Mouse (Mus musculus) inflammation-experienced regulatory T-cells, adult 6 months (primary cell): ENCODE results near the gene Me1. TPM values are rescaled to one million over a fixed set of nuclear protein-coding genes. Genes with fewer than 3 reads are reported as not detected.

Source experiments
- ATAC-seq: one replicate; pipeline ENCODE4 v1.8.0; 2017
- polyA plus RNA-seq, 3 experiments: library from polyadenylated mRNA; unstranded; fragments of 100-300 nt; shearing (Covaris generic); gene quantifications; one replicate each; pipeline ENCODE4 v1.2.1; 2017

Me1 gene
- polyA plus RNA-seq, 3 experiments from 2014 or later, result 0.09 TPM; not detected in 2

DNA sequence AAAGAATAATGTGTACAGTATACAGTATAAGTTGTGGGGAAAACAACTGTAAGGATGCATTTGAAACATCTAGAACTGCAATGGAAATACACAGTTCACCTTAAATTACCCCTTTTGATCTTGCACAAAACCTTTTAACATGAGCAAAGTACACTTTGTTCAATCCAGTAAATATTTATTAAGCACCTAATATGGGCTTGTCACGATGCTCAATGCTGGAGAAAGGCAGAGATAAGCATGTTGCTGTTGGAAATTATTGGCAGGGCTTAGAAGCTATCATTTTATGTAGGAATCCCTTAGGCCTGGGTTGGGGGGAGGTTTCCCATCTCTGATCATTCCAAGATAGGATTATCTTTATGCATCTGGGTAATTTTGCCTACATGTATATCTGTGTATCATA, 11.7 kb upstream of the Me1 start:
- no peak for ATAC-seq

DNA sequence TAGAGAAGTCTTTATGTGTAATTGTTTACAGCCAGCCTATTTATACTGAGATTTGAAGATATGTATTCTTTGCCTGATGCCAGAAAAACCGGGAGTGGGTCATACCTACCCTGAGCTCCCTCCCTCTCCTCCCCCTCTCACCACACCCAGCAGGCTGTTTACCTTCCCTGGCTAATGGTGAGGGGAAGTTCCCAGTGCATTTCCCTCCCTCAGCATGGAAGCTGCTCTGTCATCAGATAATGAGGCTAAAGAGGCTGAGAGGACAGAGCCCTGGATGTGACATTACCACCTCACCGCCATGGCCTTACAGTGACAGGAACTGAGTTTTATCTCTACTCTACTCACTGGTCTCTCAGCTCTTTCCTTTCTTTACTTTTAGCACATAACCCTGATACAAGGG, 6.1 kb upstream of the Me1 start:
- no peak for ATAC-seq

DNA sequence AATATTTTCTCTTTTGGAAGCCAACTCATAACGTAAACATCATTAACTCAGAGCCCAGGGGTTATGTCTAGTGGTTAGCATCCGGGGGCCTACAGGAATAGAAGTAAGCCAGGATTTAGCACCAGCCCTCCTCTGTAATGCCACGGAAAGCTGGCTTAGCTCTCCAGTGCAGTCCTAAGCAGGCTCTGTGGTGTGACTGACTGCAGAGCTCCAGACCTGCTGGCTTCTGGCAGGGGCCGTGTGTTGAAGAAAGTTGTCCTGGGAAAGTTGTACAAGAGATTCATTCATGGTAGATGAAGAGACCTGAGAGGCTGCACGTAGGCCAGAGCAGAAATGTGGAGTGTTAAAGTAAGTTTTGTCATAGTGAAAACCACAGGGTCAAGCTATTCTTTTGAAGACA, 5.5 kb upstream of the Me1 start:
- no peak for ATAC-seq

DNA sequence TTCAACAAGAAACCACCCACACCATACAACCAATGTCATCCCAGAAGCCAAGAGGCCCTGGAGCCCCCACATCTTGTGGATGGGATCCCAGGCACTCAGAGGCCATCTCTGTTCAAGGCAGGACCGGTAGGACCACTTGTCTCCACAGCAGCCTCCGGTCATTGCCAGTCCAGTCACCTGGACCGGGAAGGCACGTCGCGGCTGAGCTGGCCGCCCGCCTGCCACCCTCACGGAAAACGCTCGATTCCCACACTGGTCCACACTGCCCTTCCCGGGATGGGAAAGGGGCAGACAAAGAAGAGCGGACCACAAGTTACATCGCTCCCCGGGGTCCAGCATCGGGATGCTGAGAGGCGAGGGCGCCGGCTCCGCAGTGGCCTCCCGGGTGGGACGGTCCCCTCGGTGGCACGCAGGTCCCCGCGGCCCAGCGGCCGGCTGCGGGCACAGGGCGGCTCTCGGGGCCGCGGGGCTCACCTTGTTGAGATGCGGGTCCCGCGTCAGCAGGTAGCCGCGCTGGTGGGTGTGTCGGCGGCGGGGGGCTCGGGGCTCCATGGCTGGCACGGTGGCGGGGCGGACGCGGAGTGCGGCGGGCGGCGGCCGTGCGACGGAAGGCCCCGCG, 445 bp downstream of the Me1 start:
- no peak for ATAC-seq

DNA sequence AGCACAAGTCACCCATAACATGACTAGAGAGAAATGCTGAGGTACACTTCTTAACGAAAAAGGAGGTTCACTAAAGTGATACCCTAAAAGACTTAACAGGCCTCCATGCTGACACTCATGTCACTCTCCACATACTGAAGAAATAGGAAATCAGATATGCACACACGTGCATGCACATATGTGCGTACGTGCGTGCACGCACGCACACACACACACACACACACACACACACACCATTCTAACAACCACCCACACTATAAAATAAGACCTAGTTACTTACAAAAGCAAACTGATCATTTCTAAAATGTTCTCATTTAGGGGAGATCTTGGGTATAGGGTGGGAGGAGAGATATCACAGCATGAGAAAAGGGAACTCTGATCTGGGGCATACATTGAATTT, 1.1 kb downstream of the Me1 start:
- ATAC-seq, result no peak

DNA sequence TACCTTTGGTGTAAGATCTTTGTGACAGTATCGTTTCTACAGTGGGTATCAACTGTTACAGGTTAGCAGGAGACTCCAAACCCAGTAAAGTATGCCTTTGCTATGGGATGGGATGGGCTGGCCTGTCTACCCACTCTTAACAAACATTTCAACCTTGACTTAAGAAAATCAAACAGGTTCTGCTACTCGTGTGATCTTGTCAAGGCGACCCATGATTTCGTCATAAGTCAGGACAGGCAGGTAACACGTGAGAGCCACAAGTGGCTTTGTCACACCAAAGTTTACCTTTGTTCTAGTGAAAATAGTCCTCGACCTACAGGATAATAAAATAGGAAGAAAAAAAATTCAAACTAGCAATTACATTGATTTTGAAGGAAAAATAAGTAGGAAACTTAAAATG, 1.8 kb downstream of the Me1 start:
- no peak for ATAC-seq

DNA sequence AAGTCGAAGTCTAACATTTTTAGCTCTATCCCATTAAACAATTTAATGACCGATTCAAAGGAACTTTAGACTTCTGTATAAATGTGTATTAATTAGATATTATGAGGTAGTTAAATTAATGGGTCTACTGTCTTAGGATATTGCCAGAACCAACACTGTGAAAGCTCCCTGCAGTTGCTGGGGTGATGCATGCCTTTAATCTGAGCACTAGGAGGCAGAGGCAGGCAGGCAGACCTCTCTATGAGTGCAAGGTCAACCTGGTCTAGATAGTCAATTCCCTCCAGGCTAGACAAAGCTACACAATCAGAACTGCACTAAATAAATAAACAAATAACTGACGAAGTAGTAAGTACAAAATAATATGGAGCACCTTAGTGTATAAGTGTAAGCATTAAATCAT, 3.1 kb downstream of the Me1 start:
- ATAC-seq, result no peak

DNA sequence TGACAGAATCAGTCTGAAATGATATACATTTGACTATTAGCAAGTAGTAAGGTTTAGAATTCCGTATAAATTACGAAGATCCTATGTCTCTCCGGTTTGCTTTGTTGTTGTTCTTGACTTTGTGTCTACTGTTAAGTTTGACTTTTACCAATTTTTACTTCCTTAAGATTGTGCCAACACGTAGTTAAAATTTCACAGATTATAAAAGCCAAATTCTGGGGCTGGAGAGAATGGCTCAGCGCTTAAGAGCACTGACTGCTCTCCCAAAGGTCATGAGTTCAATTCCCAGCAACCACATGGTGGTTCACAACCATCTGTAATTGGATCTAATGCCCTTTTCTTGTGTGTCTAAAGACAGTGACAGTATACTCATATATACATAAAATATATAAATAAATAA, 3.5 kb downstream of the Me1 start:
- no peak for ATAC-seq

DNA sequence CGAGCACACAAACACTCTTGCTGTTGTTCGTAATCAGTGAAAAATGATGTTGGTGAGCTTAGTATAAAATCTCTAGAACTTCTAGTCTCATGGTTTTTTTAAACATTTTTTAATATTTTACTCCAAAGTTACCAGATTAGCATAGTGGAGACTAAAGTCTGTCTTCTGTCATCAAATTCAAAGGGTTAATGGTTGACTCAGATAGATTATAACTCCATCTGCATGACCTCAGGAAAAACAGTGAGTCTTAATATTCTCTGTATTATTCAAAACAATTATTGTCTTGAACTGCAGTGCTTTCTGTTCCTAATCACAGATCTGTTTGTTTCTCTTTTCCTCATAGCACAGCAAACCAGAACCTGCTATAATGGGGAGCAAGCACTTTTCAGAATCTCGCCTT, 4.7 kb downstream of the Me1 start:
- ATAC-seq, result no peak

DNA sequence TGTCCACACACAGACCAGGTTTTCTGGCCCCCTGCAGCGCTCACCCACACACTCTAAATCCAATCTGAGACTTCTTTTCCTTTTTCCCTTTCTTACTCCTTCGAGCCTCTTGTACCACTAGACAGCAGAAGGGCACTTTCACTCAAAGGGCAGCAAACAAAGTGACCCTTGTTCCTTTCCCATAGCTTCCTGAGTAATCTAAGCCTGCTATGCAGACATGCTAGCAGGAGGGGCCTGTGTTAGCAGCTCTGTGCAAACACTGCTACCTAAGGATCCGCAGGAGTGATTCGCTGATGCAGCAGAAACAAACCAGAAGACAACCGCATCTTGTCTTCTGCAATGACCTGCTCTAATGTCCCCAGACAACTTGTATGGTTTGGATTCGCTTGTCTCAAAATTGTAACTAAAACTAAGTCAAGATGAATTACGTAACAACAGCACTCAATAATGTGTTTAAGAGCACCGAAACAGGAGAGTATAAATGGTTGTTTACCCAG, 12.0 kb downstream of the Me1 start:
- no peak for ATAC-seq

DNA sequence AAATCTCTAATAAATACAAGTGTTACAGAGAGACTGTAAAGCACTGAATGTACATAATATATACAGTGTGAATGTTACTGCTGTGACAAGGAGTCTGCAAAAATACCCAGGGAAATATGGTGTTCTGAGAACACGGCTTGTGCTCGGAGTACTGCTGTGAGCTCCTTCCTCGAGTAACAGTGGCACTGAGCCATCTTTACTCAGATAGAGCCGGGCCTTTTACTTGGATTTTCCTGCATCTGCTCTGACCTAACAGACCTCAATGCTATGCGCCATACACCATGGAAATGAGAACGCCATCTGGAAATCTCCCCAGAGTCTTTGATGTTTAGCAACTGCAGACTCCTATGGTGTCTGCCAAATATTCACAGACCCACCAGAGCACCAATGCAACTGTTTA, 12.9 kb downstream of the Me1 start:
- no peak for ATAC-seq

DNA sequence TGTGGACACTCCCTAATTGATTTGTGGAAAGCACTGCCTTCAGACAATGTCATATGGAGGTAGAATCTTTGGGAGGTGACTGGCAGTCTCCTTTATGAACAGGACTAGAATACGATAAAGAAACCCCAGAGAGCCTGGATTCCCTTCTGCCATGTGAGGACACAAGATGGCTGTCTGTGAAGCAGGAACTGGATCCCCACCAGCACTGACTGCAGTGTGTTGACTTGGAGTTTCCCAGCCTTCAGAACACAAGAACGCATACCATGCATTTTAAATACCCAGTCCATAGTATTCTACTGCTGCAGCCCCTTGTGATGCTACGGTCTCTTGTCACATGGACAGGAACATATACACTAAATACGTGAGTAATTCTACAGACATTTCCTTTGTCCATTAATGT, 13.5 kb downstream of the Me1 start:
- ATAC-seq, result no peak

DNA sequence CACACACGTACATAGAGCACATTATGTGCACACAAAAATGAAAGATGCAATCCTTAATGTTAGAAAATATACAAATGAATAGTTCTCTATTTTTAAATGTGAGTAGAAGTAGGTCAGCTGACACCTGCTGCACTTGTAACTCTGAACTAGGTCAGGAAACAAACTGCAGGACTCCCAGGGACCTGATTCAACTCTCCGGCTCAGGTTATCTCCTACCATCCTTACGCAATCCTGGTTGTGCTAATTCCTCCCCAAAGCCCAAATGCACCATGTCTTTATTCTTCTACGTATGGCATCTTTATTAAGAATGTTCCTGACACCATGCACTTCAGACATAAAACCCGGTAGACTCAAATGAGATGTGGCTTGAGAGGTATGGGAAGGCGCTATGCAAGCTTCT, 15.3 kb downstream of the Me1 start:
- no peak for ATAC-seq

DNA sequence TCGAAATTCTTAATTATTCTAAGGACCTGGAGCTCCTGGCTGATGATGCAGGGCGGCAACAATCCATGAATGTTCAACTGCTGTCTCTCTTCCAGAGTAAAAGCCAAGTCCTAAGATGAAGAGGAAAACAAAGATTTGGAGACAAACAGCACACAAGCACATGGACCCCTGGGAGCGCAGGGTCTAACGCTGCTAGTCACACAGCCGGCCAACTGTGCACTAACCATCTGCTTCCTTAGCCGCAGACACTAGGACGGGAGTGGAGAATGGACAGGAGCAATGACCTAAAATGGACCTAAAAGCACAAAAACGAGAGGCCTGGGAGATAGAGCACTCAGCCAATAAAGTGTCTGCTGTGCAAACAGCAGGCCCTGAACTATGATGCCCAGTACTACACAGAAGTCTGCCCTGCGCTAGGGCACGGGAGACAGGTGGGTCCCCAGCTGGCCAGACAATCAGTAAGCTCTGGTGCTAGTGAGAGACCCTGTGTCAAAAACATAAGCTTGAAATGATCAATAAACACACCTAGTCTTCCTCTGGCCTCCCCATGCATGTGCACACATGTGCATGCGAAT, 15.8 kb downstream of the Me1 start:
- ATAC-seq, result no peak

DNA sequence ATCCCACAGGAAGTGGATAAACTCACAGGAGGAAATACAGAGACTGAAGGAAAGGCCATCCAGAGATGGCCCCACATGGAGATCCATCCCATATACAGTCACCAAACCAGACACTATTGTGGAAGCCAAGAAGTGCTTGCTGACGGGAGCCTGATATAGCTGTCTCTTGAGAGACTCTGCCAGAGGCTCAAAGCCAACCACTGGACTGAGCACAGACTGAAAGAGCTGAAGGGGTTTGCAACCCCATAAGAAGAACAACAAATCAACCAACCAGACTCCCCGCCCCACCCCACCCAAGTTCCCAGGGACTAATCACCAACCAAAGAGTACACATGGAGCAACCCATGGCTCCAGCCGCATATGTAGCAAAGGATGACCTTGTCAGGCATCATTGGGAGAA, 19.5 kb downstream of the Me1 start:
- ATAC-seq, result no peak

DNA sequence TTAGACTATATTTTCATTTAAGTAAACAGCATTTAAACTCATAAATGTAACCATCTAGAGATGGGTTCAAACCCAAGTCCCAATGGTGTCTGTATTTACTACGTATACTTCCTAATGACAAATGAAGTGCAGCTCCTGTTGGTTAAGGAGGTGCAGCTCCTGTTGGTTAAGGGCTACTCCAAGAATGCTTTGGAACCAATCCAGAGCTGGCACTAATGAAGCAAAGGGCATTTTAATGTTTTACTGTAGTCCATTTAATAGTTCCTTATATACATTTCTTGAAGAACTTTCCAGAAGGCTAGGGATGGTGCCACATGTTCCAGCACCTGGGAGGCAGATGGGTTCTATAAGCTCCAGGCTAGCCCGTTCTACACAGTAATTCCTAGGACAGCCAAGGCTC, 20.3 kb downstream of the Me1 start:
- no peak for ATAC-seq

DNA sequence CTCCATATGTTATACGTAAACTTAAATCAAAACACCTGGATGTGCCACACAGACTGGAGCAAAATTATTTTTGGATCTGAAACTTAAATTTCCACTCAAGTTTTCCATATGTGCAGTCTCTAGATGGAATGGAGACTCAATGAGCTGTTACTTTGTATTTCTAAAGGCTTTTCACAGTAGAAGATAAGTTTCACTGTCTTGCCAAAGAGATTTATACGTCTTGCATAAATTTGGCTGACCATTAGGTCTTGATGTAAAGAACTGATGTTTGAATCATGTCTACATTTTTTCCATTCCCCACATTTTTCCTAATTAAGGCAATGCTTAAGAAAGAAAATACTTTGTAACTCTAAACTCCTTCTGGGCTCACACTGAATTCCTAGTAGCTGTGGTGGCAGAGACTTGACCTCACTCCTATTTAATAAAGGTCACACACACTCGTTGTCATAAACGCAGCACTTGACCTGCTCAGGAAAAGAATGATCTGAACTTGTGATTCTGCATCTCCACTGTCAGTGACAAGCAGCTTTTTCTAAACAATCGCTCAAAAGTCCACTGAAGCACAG, 22.8 kb downstream of the Me1 start:
- ATAC-seq, result no peak

DNA sequence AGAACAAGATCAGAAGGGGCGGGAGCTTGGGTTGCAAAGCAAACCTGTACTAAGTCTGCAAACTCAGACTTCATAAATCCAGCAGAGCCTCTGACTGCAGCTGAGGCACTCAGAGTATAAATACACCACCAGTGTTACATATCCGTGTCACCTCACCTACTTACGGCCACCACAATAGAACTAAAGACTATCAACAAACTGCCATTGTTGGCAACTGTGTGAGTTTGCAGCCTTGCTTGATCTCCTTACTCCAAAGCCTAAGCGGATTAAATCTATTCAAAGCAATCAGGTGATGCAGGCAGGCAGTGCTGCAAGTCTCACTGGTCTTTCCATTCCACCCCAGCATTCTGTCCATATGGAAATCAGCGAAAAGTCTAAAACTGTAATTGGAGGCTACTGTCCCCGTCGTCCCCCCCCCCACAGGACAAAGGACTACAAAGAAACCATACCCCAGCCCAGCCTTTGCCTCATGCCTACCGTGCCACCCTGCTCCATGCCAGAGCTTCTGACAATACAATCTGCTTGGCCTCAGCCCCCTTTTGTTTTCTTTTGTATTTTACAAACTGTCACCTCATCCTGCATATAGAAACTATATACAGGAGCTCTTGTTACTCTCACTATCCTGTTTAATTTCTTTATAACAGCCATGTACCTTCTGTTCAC, 27.0 kb downstream of the Me1 start:
- ATAC-seq, result no peak

DNA sequence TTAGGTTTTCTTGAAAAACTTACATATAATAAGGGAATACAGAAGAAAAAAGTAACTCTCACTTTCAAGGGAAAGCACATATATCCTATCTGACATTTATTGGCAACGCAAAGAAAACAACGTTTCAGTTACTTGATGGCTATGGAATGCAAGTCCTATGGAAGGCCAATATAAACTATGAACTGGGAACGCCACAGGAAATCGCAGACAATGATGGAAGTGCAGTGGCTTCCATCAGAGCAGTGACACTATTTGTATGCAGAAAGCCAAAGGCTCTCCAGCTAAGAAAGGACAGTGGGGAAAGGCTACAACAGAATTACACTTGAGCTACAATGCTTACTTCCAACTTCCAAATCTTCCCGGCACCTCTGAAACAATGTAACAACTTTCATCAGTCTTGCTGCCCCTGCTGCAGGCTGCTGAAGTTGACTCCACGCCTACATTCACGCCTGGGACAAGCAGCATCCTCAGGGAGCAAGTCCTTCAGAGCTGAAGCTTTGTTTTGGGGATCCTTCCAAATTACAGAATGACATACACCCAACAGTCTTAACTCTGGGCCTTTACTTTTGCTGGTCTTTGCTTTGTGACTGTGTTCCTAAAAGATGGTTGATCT, 28.5 kb downstream of the Me1 start:
- ATAC-seq, result no peak

DNA sequence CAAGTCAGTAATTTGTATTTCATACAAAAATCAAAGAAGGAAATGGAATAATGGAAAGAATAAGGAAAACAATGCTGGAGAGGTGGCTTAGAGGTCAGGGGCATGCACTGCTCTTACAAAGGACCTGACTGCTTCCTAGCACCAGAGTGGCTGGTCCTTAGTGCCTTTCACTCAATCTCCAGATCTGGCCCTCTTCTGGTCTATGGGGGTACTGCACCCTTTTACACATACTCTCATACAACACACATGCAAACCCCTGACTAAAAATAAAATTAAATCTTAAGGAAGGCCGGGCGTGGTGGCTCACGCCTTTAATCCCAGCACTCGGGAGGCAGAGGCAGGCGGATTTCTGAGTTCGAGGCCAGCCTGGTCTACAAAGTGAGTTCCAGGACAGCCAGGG, 34.1 kb downstream of the Me1 start:
- no peak for ATAC-seq

DNA sequence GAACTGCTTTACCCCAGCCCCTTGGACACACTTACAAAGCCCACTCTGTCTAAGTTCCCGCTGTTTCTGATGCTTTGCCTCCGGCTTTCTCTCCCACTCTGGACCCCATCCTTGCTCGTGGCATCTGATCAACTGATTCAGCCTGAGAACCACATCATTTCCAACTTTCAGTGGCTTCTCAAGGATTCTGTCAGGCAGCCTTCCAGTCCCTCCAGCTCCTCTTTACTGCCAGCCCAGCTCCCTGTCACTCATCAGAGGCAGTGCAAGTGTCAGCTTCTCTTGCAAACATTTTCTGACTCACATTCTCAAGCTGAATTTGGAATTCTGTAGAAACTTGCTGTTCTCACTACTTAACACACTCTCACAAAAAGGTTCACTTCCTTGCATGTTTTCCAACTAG, 34.5 kb downstream of the Me1 start:
- ATAC-seq, result no peak

DNA sequence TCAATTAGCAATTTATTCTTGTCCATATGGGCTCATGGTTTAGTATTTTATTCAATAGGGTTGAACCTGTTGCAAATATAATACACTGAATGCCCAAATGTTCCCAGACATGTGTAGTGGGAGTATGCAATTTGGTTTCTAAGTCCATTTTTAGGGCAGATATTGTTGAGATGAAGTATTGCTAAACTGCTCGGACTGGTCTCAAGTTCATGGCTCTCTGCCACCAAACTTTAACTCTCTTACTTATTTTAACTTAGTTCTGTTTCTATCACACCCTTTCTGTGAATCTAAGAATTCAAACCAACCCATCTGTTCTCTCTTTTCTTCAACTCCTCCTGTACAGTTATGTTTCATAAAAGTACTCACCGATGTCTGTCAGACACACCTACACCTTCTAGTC, 35.4 kb downstream of the Me1 start:
- no peak for ATAC-seq

DNA sequence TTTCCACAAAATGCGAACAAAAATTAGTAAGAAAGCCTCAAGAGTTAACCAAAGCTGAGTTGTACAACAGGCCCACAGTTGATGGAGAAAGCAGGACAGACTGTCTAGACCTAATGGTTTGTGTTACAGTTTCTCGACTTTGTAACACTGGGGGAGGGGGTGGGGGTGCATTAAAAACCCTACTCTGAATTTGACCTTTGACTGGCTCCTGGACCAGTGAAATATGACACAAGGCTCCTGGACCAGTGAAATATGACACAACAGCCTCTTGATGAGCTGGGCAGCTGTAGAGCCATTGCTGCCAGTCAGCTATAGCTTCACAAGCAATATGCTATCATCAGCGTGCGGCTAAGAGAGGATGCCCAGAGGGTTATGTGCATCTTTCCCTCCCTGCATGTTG, 37.4 kb downstream of the Me1 start:
- no peak for ATAC-seq

DNA sequence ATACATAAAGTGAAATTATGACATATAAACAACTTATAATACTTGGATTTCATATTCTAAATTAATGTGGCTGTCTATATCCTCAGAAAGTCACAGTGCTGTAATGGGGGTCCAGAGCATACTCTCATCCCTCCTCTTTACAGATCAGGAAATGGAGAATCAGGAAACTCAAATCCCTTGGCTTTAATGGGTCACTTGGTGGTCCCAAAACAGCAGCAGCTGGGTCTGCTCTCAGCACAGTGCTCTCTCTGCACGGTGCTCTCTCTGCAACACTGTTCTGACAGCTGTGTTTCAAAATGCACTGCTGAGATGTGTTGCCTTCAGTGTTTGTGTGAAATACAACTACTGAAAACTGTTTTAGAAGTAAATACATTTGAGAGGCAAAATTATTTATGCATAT, 43.6 kb downstream of the Me1 start:
- ATAC-seq, result no peak
